Mouse (Mus musculus): ENCODE data around the gene Asf1a. TPM values are rescaled to one million over a fixed set of nuclear protein-coding genes. Genes with fewer than 3 reads are reported as not detected.
A peak's percentile ranks its signal among the peaks of the same experiment; 100 is the strongest.

The Asf1a gene
- polyA plus RNA-seq (2015; fragmentation: Nextera tagmentation; extraction: Ambion mirVana) = 122 and 126 TPM in 2 replicates

- H3K9me3 ChIP-seq (replicated peaks; ENCODE audit: low read length) = no peaks in the 10 kb centered on the region
- peak within 1 kb of the TSS; percentile 95 for H3K9ac ChIP-seq (ENCODE audit: low read depth, low read length)
- under 1% methylated on average over 43 of the region's 52 CpGs for WGBS
- H3K27ac ChIP-seq = peak within 1 kb of the TSS; percentile 99
- H3K36me3 ChIP-seq (ENCODE audit: insufficient read depth, low read length) = no peaks in the 10 kb centered on the region
- TF ChIP-seq CTCF (IDR thresholded peaks at IDR 0.05; ENCODE audit: low read depth) = peak; percentile 78
- H3K4me2 ChIP-seq (ENCODE audit: low read length) = peak within 1 kb of the TSS; percentile 80
- H3K27me3 ChIP-seq (ENCODE audit: insufficient read depth, low read length) = no peaks in the 10 kb centered on the region
- peak; percentile 97 for ATAC-seq (replicated peaks; ENCODE audit: low FRiP score, low read depth)
- peak; percentile 99 for DNase-seq (ENCODE audit: low spot score)
- H3K4me3 ChIP-seq (replicated peaks; ENCODE audit: low read depth, low read length) = peak within 1 kb of the TSS; percentile 88
- H3K4me1 ChIP-seq (replicated peaks; ENCODE audit: insufficient read depth, low read length) = peaks cover 10% of the 10 kb centered on the region
Measured at GRCm38 (mm10) chr10:53596677-53597120, at the start of gene Asf1a. Asf1a (plus strand) TSS chr10:53596757.

GRCm38 (mm10) chr10:53562001-53562400 is 34.6 kb upstream of the Asf1a start:
- no peak for TF ChIP-seq CTCF (IDR thresholded peaks at IDR 0.05; ENCODE audit: low read depth)
- H3K9ac ChIP-seq (ENCODE audit: low read depth, low read length) = no peak overlapping the region
- no peak overlapping the region for H3K4me2 ChIP-seq (ENCODE audit: low read length)
- H3K9me3 ChIP-seq (replicated peaks; ENCODE audit: low read length) = no peaks in the 10 kb centered on the region
- no peaks in the 10 kb centered on the region for H3K4me1 ChIP-seq (replicated peaks; ENCODE audit: insufficient read depth, low read length)
- no peak overlapping the region for H3K4me3 ChIP-seq (replicated peaks; ENCODE audit: low read depth, low read length)
- H3K36me3 ChIP-seq (ENCODE audit: insufficient read depth, low read length) = no peaks in the 10 kb centered on the region
- ATAC-seq (replicated peaks; ENCODE audit: low FRiP score, low read depth) (no peak), DNase-seq (ENCODE audit: low spot score) (peak; percentile 2)
- WGBS = 87% methylated on average over 5 of the region's 5 CpGs
- no peak overlapping the region for H3K27ac ChIP-seq
- H3K27me3 ChIP-seq (ENCODE audit: insufficient read depth, low read length) = no peaks in the 10 kb centered on the region

- DNase-seq (ENCODE audit: low spot score) (no peak), ATAC-seq (replicated peaks; ENCODE audit: low FRiP score, low read depth) (no peak)
- no peaks in the 10 kb centered on the region for H3K4me1 ChIP-seq (replicated peaks; ENCODE audit: insufficient read depth, low read length)
- 86% methylated on average over 2 of the region's 2 CpGs for WGBS
- no peaks in the 10 kb centered on the region for H3K27me3 ChIP-seq (ENCODE audit: insufficient read depth, low read length)
- no peaks in the 10 kb centered on the region for H3K9me3 ChIP-seq (replicated peaks; ENCODE audit: low read length)
- no peak overlapping the region for H3K4me2 ChIP-seq (ENCODE audit: low read length)
- no peak overlapping the region for H3K27ac ChIP-seq
- H3K36me3 ChIP-seq (ENCODE audit: insufficient read depth, low read length) = no peaks in the 10 kb centered on the region
- TF ChIP-seq CTCF (IDR thresholded peaks at IDR 0.05; ENCODE audit: low read depth) = no peak
- H3K4me3 ChIP-seq (replicated peaks; ENCODE audit: low read depth, low read length) = no peak overlapping the region
- no peak overlapping the region for H3K9ac ChIP-seq (ENCODE audit: low read depth, low read length)
Measured at GRCm38 (mm10) chr10:53565538-53565937, 31.0 kb upstream of the Asf1a start.

- Histone ChIP-seq H3K9ac (ENCODE audit: low read depth, low read length) (no peak overlapping the region), H3K27me3 (ENCODE audit: insufficient read depth, low read length) (no peaks in the 10 kb centered on the region), H3K4me1 (replicated peaks; ENCODE audit: insufficient read depth, low read length) (no peaks in the 10 kb centered on the region), H3K27ac (no peak overlapping the region), H3K4me2 (ENCODE audit: low read length) (no peak overlapping the region), H3K36me3 (ENCODE audit: insufficient read depth, low read length) (no peaks in the 10 kb centered on the region), H3K4me3 (replicated peaks; ENCODE audit: low read depth, low read length) (no peak overlapping the region), H3K9me3 (replicated peaks; ENCODE audit: low read length) (no peaks in the 10 kb centered on the region)
- ATAC-seq (replicated peaks; ENCODE audit: low FRiP score, low read depth) = no peak
- TF ChIP-seq CTCF (IDR thresholded peaks at IDR 0.05; ENCODE audit: low read depth) = no peak
- DNase-seq (ENCODE audit: low spot score) = no peak
Measured at GRCm38 (mm10) chr10:53568531-53568930, 28.0 kb upstream of the Asf1a start.

GRCm38 (mm10) chr10:53580137-53580536 is 16.4 kb upstream of the Asf1a start:
- no peak for DNase-seq (ENCODE audit: low spot score)
- H3K27ac ChIP-seq = peak overlapping the region; percentile 42; the same call in 1 of the 2 replicates

GRCm38 (mm10) chr10:53580621-53581081 is 15.9 kb upstream of the Asf1a start:
- peak overlapping the region; percentile 42; the same call in 1 of the 2 replicates for H3K27ac ChIP-seq
- H3K4me3 ChIP-seq (replicated peaks; ENCODE audit: low read depth, low read length) = peak overlapping the region; percentile 40
- H3K4me2 ChIP-seq (ENCODE audit: low read length) = peak overlapping the region; percentile 84
- no peaks in the 10 kb centered on the region for H3K9me3 ChIP-seq (replicated peaks; ENCODE audit: low read length)
- 8% methylated on average over 14 of the region's 14 CpGs for WGBS
- H3K4me1 ChIP-seq (replicated peaks; ENCODE audit: insufficient read depth, low read length) = no peaks in the 10 kb centered on the region
- DNase-seq (ENCODE audit: low spot score) (peak; percentile 80), ATAC-seq (replicated peaks; ENCODE audit: low FRiP score, low read depth) (peak; percentile 88)
- no peaks in the 10 kb centered on the region for H3K27me3 ChIP-seq (ENCODE audit: insufficient read depth, low read length)
- TF ChIP-seq CTCF (IDR thresholded peaks at IDR 0.05; ENCODE audit: low read depth) = no peak
- H3K36me3 ChIP-seq (ENCODE audit: insufficient read depth, low read length) = no peaks in the 10 kb centered on the region
- H3K9ac ChIP-seq (ENCODE audit: low read depth, low read length) = peak overlapping the region; percentile 42; the same call in 1 of the 2 replicates

More at GRCm38 (mm10) chr10:53580137-53580536, 16.4 kb upstream of the Asf1a start:
- WGBS = 37% methylated on average over 6 of the region's 7 CpGs
- H3K9me3 ChIP-seq (replicated peaks; ENCODE audit: low read length) = no peaks in the 10 kb centered on the region
- H3K4me1 ChIP-seq (replicated peaks; ENCODE audit: insufficient read depth, low read length) = no peaks in the 10 kb centered on the region
- ATAC-seq (replicated peaks; ENCODE audit: low FRiP score, low read depth) = peak; percentile 83
- peak overlapping the region; percentile 84 for H3K4me2 ChIP-seq (ENCODE audit: low read length)
- 0 out of 2 replicates have a peak overlapping the region, but pooled peaks have one; percentile 42 for H3K9ac ChIP-seq (ENCODE audit: low read depth, low read length)
- no peaks in the 10 kb centered on the region for H3K27me3 ChIP-seq (ENCODE audit: insufficient read depth, low read length)
- TF ChIP-seq CTCF (IDR thresholded peaks at IDR 0.05; ENCODE audit: low read depth) = no peak
- peak overlapping the region; percentile 40 for H3K4me3 ChIP-seq (replicated peaks; ENCODE audit: low read depth, low read length)
- no peaks in the 10 kb centered on the region for H3K36me3 ChIP-seq (ENCODE audit: insufficient read depth, low read length)
